Comparison of ENCODE assay signal across 1 mouse cellular context in the genomic region with DNA sequence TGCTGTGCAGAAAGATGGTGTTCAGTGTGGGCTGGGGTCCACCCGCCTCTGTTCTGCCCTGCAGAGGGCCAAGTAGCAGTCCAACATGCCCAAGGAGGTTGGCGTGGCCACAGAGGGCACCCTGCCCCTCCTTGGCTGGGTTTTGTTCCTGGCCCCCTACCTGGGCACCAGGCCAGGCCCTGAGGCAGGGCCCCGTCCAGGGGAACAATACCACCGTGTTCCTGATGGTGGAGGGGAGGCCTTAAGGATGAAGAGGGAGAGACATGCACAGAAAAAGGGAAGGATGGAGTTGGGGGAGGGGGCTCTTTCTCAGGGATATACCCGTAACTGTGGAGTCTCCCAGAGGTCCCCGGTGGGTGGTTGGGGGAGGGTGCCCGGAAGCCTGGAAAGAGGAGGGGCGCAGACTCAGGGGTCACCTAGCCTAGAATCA.
TF ChIP-seq lines count a peak whose summit lies in the region.

No protein-coding gene starts in this region.

TF ChIP-seq in CH12.LX, 34 proteins besides CTCF, POLR2A, EP300 and RAD21:
- no peak for TF ChIP-seq UBTF (IDR thresholded peaks at IDR 0.05; ENCODE audit: low read depth, low read length)
- no peak for TF ChIP-seq MAX (IDR thresholded peaks at IDR 0.05; ENCODE audit: low read length)
- no peak for TF ChIP-seq NELFE (IDR thresholded peaks at IDR 0.05; ENCODE audit: low read depth, low read length)
- no peak for TF ChIP-seq ZNF384 (IDR thresholded peaks at IDR 0.05; ENCODE audit: low read depth, low read length)
- TF ChIP-seq SMC3 (IDR thresholded peaks at IDR 0.05; ENCODE audit: low read depth, low read length), result no peak
- TF ChIP-seq E2F4 (IDR thresholded peaks at IDR 0.05; ENCODE audit: insufficient replicate concordance, low read depth, low read length), result no peak
- no peak for TF ChIP-seq ETS1 (conservative IDR thresholded peaks at IDR 0.05; ENCODE audit: low read depth, low read length)
- no peak for TF ChIP-seq TCF12 (IDR thresholded peaks at IDR 0.05; ENCODE audit: low read depth, low read length)
